ENCODE assay signal across 8 mouse cellular contexts in genomic region chr19:53529705-53530562, GRCm38 (mm10). TPM values are rescaled to one million over a fixed set of nuclear protein-coding genes. Genes with fewer than 3 reads are reported as not detected.
DNase-seq lines count a peak whose midpoint lies in the region; ATAC-seq and TF ChIP-seq lines count a peak whose summit lies in the region.

No protein-coding gene starts in this region.

- ATAC-seq in heart, embryonic 11.5 days (replicated peaks; ENCODE audit: insufficient number of reproducible peaks, low FRiP score, low TSS enrichment): 0 out of 2 replicates have a peak, but pooled peaks have one; percentile 12
- peak; percentile 51 for ATAC-seq in stomach, embryonic 14.5 days (ENCODE audit: insufficient number of reproducible peaks, insufficient read depth, low FRiP score, low read depth)

- no peaks in the 10 kb centered on the region for H3K9me3 ChIP-seq in heart, embryonic 11.5 days (replicated peaks; ENCODE audit: control insufficient read depth, low read length)
- H3K9me3 ChIP-seq in megakaryocyte, embryonic 14.5 days: peaks cover 15% of the 10 kb centered on the region
- H3K9me3 ChIP-seq in stomach, embryonic 14.5 days (ENCODE audit: control insufficient read depth, low read depth, low read length): no peaks in the 10 kb centered on the region

- intact Hi-C loops in heart, postnatal 25 days (cut with DNase I): loop anchor here (2.0 to 5.0 kb wide), 3 partner anchors 33 to 138 kb away; partner anchors contain the start of gene Smndc1

- H3K36me3 ChIP-seq in heart, embryonic 11.5 days (ENCODE audit: control insufficient read depth, insufficient read depth, low read length): peaks cover 2% of the 10 kb centered on the region; the same call in 1 of the 2 replicates
- H3K36me3 ChIP-seq in megakaryocyte, embryonic 14.5 days (replicated peaks; ENCODE audit: low read length): no peaks in the 10 kb centered on the region
- no peaks in the 10 kb centered on the region for H3K36me3 ChIP-seq in stomach, embryonic 14.5 days (ENCODE audit: control insufficient read depth, insufficient read depth, low read length)

- H3K4me2 ChIP-seq in heart, embryonic 11.5 days: peak overlapping the region; percentile 93
- H3K4me2 ChIP-seq in stomach, embryonic 14.5 days (replicated peaks; ENCODE audit: low read depth, low read length): peak overlapping the region; percentile 93

- H3K9ac ChIP-seq in heart, embryonic 11.5 days (ENCODE audit: low read depth, low read length): peak overlapping the region; percentile 75
- peak overlapping the region; percentile 28 for H3K9ac ChIP-seq in stomach, embryonic 14.5 days (replicated peaks; ENCODE audit: low read depth, low read length)

- peak overlapping the region; percentile 79 for H3K27ac ChIP-seq in cerebellum, adult 2 months (ENCODE audit: insufficient read depth, low read length)
- 0 out of 2 replicates have a peak overlapping the region, but pooled peaks have one; percentile 81 for H3K27ac ChIP-seq in heart, embryonic 11.5 days (ENCODE audit: low read depth, low read length)
- H3K27ac ChIP-seq in stomach, embryonic 14.5 days (ENCODE audit: low read length): peak overlapping the region; percentile 21; the same call in 1 of the 2 replicates

- 4% methylated on average over 31 of the region's 31 CpGs for WGBS in cerebellum, adult 2 months
- 2% methylated on average over 31 of the region's 31 CpGs for WGBS in heart, embryonic 11.5 days (ENCODE audit: insufficient replicate concordance)
- WGBS in stomach, embryonic 14.5 days: 9% methylated on average over 31 of the region's 31 CpGs

- peak; percentile 92 for DNase-seq in heart, adult 11 months
- no peak for DNase-seq in heart, postnatal 25 days (ENCODE audit: low spot score)
- peak; percentile 60 to 72 for DNase-seq in cerebellum, adult 2 months
- DNase-seq in kidney, postnatal 10 days: peak; percentile 53
- no peak for DNase-seq in layer of hippocampus, adult 9-11 months

- TF ChIP-seq CTCF in cerebellum, adult 2 months (IDR thresholded peaks at IDR 0.05; ENCODE audit: borderline replicate concordance, insufficient read depth, low read depth, low read length): no peak

- H3K4me3 ChIP-seq in cerebellum, adult 2 months (replicated peaks; ENCODE audit: insufficient read depth, low read depth, low read length): peak overlapping the region; percentile 71
- H3K4me3 ChIP-seq in heart, embryonic 11.5 days (ENCODE audit: low read depth, low read length): peak overlapping the region; percentile 76
- peak overlapping the region; percentile 95 for H3K4me3 ChIP-seq in megakaryocyte, embryonic 14.5 days (replicated peaks)
- peak overlapping the region; percentile 61 for H3K4me3 ChIP-seq in stomach, embryonic 14.5 days (ENCODE audit: low read depth, low read length)

- H3K27me3 ChIP-seq in cerebellum, adult 2 months (ENCODE audit: control insufficient read depth, insufficient read depth, low read length): no peaks in the 10 kb centered on the region
- H3K27me3 ChIP-seq in heart, embryonic 11.5 days (ENCODE audit: control insufficient read depth, insufficient read depth, low read length): no peaks in the 10 kb centered on the region
- H3K27me3 ChIP-seq in megakaryocyte, embryonic 14.5 days (replicated peaks): peaks cover 60% of the 10 kb centered on the region
- 0 out of 2 replicates have a peak, but pooled peaks cover 5% of the 10 kb centered on the region for H3K27me3 ChIP-seq in stomach, embryonic 14.5 days (ENCODE audit: control insufficient read depth, insufficient read depth, low read length)

- TF ChIP-seq POLR2A in cerebellum, adult 2 months (IDR thresholded peaks at IDR 0.05; ENCODE audit: borderline replicate concordance, insufficient read depth, low read length): 0 out of 2 replicates have a peak, but pooled peaks have one; percentile 10

- peaks cover 5% of the 10 kb centered on the region for H3K4me1 ChIP-seq in cerebellum, adult 2 months (ENCODE audit: control insufficient read depth, insufficient read depth, low read length)
- peaks cover 31% of the 10 kb centered on the region for H3K4me1 ChIP-seq in heart, embryonic 11.5 days (ENCODE audit: control insufficient read depth, insufficient read depth, low read length)
- H3K4me1 ChIP-seq in megakaryocyte, embryonic 14.5 days: peaks cover 48% of the 10 kb centered on the region
- H3K4me1 ChIP-seq in stomach, embryonic 14.5 days (ENCODE audit: control insufficient read depth, insufficient read depth, low read length): 0 out of 2 replicates have a peak, but pooled peaks cover 5% of the 10 kb centered on the region

RNA-seq across cellular contexts. Expression of gene Dusp5, which starts 1.0 kb away (rescaled TPM):
- 1 to 10 TPM; 6.2 to 7.6 TPM for total RNA-seq in heart, postnatal 25 days (2021)
- polyA plus RNA-seq in cerebellum, adult 2 months (2012; rRNA removed): 80.4 and 87.9 TPM in 2 replicates
- 9.2 and 9.4 TPM in 2 replicates for polyA plus RNA-seq in heart, embryonic 11.5 days (2014; fragmentation: Nextera tagmentation; extraction: Ambion mirVana)
- polyA plus RNA-seq in megakaryocyte, embryonic 14.5 days (2012; ENCODE audit: insufficient read depth, low replicate concordance): 3.0 TPM in 1 of 2 replicates, not detected in the other
- polyA plus RNA-seq in stomach, embryonic 14.5 days (2014; fragmentation: Nextera tagmentation; extraction: Ambion mirVana): 4.6 TPM in 2 replicates

RNA-seq across cellular contexts. Expression of gene Nutf2-ps1, which starts 58.9 kb away (rescaled TPM):
- 10 to 100 TPM; 83.1 to 93.2 TPM for total RNA-seq in heart, postnatal 25 days (2021)
- 17.0 and 17.3 TPM in 2 replicates for polyA plus RNA-seq in cerebellum, adult 2 months (2012; rRNA removed)
- 283 and 319 TPM in 2 replicates for polyA plus RNA-seq in heart, embryonic 11.5 days (2014; fragmentation: Nextera tagmentation; extraction: Ambion mirVana)
- 44.6 and 123 TPM in 2 replicates for polyA plus RNA-seq in megakaryocyte, embryonic 14.5 days (2012; ENCODE audit: insufficient read depth, low replicate concordance)
- polyA plus RNA-seq in stomach, embryonic 14.5 days (2014; fragmentation: Nextera tagmentation; extraction: Ambion mirVana): 335 and 346 TPM in 2 replicates

Comparison
In these comparisons a context has a peak if more than half of its experiments do, and no peak if none do; other contexts are left out.
1. DNase-seq: peak in heart, adult 11 months (single experiment), cerebellum, adult 2 months (2 of 2) and kidney, postnatal 10 days (single experiment); none in heart, postnatal 25 days (single experiment) and layer of hippocampus, adult 9-11 months (single experiment).
2. H3K27ac ChIP-seq: peak in every context shown above with its lines; median percentile 81 in heart, embryonic 11.5 days; 79 in cerebellum, adult 2 months; 21 in stomach, embryonic 14.5 days.
3. Peak in every context shown above with its lines, with median percentiles within 50 percentile points of each other: H3K4me3 ChIP-seq.